Mouse (Mus musculus) cerebellum, adult 2 months (tissue): ENCODE data around the gene Rab11fip2. TPM values are rescaled to one million over a fixed set of nuclear protein-coding genes. Genes with fewer than 3 reads are reported as not detected.

Experiments
- DNase-seq, 2 experiments: peaks; one replicate each; pipeline ENCODE4 v3.0.0; 2021
- H3K27ac ChIP-seq: fragments of 200-500 bp; 2 replicates; pipeline ENCODE4 v1.5.1; 2012; ENCODE audit warnings: low read length, control low read depth, inconsistent platforms; ENCODE audit not compliant: insufficient read depth
- H3K27me3 ChIP-seq: fragments of 200-500 bp; 2 replicates; pipeline ENCODE4 v1.6.1; 2012; ENCODE audit warnings: inconsistent platforms, mild to moderate bottlenecking, low read length, moderate library complexity; ENCODE audit not compliant: control insufficient read depth, insufficient read depth
- H3K4me1 ChIP-seq: fragments of 200-500 bp; 2 replicates; pipeline ENCODE4 v1.6.1; 2011; ENCODE audit warnings: low read length; ENCODE audit not compliant: control insufficient read depth, insufficient read depth
- H3K4me3 ChIP-seq: fragments of 200-500 bp; replicated peaks from 2 replicates; pipeline ENCODE3; 2011; ENCODE audit warnings: mild to moderate bottlenecking, low read depth, low read length, control low read depth; ENCODE audit not compliant: insufficient read depth
- CTCF ChIP-seq: fragments of 200-500 bp; IDR thresholded peaks from 2 replicates; pipeline ENCODE4 v1.5.1; 2011; ENCODE audit warnings: low read depth, mild to moderate bottlenecking, control low read depth, low read length, moderate library complexity, borderline replicate concordance; ENCODE audit not compliant: insufficient read depth
- POLR2A ChIP-seq: fragments of 200-500 bp; IDR thresholded peaks from 2 replicates; pipeline ENCODE4 v1.6.1; 2011; ENCODE audit warnings: low read length, control low read depth, borderline replicate concordance; ENCODE audit not compliant: insufficient read depth
- WGBS: fragments of 180-500 bp; shearing (Covaris S2); methylation state at CpG from one replicate; pipeline ENCODE4 v1.1.7; 2018; 5-methylcytosine and 5-hydroxymethylcytosine counted together
- polyA plus RNA-seq: library from polyadenylated mRNA; depleted of rRNA; stranded (reverse); fragments of >200 nt; gene quantifications from 2 replicates; pipeline ENCODE4 v1.2.3, GENCODE M21; 2012

Rab11fip2 gene
- polyA plus RNA-seq, 1 experiment, result 19.9 TPM

GRCm38 (mm10) chr19:59888846-59889245 is 54.6 kb downstream of the Rab11fip2 start:
- no peak for DNase-seq
- Histone ChIP-seq H3K4me1 (no peaks in the 10 kb centered on the region), H3K27ac (no peak overlapping the region), H3K27me3 (no peaks in the 10 kb centered on the region), H3K4me3 (no peak overlapping the region)
- TF ChIP-seq POLR2A (no peak), CTCF (no peak)
- WGBS, result 94% methylated on average over 2 of the region's 2 CpGs

GRCm38 (mm10) chr19:59887866-59888265 is 55.6 kb downstream of the Rab11fip2 start:
- Histone ChIP-seq H3K27ac (no peak overlapping the region), H3K4me3 (no peak overlapping the region), H3K27me3 (no peaks in the 10 kb centered on the region), H3K4me1 (no peaks in the 10 kb centered on the region)
- WGBS, result 86% methylated on average over 2 of the region's 2 CpGs
- TF ChIP-seq POLR2A (no peak), CTCF (no peak)
- no peak for DNase-seq

- no peak for DNase-seq
- no peak for TF ChIP-seq CTCF
- TF ChIP-seq POLR2A, result no peak
- Histone ChIP-seq H3K27ac (no peak overlapping the region), H3K4me3 (no peak overlapping the region), H3K4me1 (no peaks in the 10 kb centered on the region), H3K27me3 (no peaks in the 10 kb centered on the region)
- WGBS, result 80% methylated on average over 2 of the region's 2 CpGs
These were observed 58.2 kb downstream of the Rab11fip2 start for GRCm38 (mm10) chr19:59885301-59885700.

DNA sequence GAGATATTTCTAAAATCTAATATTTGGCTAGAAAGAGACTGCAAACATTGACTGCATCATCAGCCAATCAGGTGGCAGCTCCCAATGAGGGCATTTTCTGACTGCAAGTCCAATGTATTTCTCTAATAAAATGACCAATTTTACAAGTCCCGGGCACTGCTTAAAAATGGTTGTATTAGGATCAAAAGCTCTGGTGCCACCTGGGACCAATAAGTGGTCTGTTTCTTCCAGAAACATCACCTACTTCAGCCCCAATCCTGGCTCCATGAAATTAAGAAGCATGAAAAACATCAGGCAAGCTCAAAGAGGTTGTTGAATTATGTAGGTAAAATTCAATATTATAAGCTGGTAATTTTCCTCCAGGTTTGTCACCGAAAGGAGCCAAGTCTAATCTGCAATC is 66.2 kb downstream of the Rab11fip2 start:
- Histone ChIP-seq H3K4me3 (no peak overlapping the region), H3K4me1 (no peaks in the 10 kb centered on the region), H3K27me3 (no peaks in the 10 kb centered on the region), H3K27ac (no peak overlapping the region)
- no peak for DNase-seq
- TF ChIP-seq CTCF, result no peak
- TF ChIP-seq POLR2A, result no peak
- 94% methylated on average over 2 of the region's 2 CpGs for WGBS

DNA sequence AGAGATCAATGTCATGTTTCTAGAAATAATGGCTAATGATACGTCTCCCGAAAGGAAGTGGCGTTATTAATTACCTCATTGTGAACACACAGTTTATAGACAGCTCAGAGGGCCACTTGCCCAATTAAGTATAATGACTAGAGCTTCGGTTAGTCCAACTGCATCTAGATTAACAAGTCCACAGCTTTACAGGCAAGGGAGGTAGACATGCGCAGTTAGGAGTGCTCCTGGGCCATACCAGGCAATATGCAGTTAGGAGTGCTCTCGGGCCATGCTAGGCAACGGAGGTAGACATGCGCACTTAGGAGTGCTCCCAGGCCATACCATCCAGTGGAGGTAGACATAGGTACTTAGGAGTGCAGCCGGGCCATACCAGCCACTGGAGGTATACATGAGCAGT is 76.8 kb downstream of the Rab11fip2 start:
- 87% methylated on average over 9 of the region's 9 CpGs for WGBS
- no peak overlapping the region for H3K4me3 ChIP-seq
- no peaks in the 10 kb centered on the region for H3K27me3 ChIP-seq
- no peak for DNase-seq
- no peaks in the 10 kb centered on the region for H3K4me1 ChIP-seq
- H3K27ac ChIP-seq, result no peak overlapping the region
- TF ChIP-seq CTCF (no peak), POLR2A (no peak)

GRCm38 (mm10) chr19:59862423-59862822 is 81.0 kb downstream of the Rab11fip2 start:
- no peak for DNase-seq
- H3K27ac ChIP-seq, result no peak overlapping the region
- TF ChIP-seq CTCF (no peak), POLR2A (no peak)
- H3K4me3 ChIP-seq, result no peak overlapping the region
- no peaks in the 10 kb centered on the region for H3K4me1 ChIP-seq
- no peaks in the 10 kb centered on the region for H3K27me3 ChIP-seq

GRCm38 (mm10) chr19:59860799-59861198 is 82.7 kb downstream of the Rab11fip2 start:
- DNase-seq, result no peak
- no peaks in the 10 kb centered on the region for H3K4me1 ChIP-seq
- H3K4me3 ChIP-seq, result no peak overlapping the region
- H3K27ac ChIP-seq, result no peak overlapping the region
- H3K27me3 ChIP-seq, result no peaks in the 10 kb centered on the region
- WGBS, result 78% methylated on average over 3 of the region's 3 CpGs
- TF ChIP-seq POLR2A (no peak), CTCF (no peak)

DNA sequence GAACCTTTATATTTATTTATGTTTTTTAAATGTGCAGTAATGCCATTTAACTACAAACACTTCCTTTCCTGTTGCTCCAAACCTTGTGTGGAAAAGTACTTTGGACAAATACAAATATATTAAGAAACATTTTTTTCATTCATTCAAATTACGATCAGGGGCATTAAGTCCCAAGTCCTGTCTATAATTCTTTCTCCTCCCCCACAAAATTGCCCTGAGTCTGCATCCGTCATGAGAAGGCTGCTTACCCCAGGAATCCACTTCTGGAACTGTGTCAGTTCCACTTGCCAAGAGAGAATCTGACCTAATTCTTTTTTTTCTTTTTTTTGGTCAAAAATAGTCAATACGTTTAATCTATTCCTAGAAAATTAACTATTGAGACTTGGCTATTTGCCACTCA is 90.4 kb downstream of the Rab11fip2 start:
- TF ChIP-seq POLR2A (no peak), CTCF (no peak)
- 18% methylated on average over 3 of the region's 3 CpGs for WGBS
- no peak for DNase-seq
- Histone ChIP-seq H3K4me1 (no peaks in the 10 kb centered on the region), H3K27ac (no peak overlapping the region), H3K27me3 (no peaks in the 10 kb centered on the region), H3K4me3 (no peak overlapping the region)
